Mouse (Mus musculus) forebrain, postnatal 0 days (tissue): ENCODE measurements around the gene Rftn1. TPM values are rescaled to one million over a fixed set of nuclear protein-coding genes. Genes with fewer than 3 reads are reported as not detected.

Source experiments
- ATAC-seq: fragments of 200-750 bp; cut with Nextera tagmentation; 2 replicates; pipeline ENCODE4 v1.8.0; 2017; ENCODE audit warnings: mild to moderate bottlenecking, moderate library complexity
- DNase-seq: peaks from one replicate; pipeline ENCODE4 v3.0.0-alpha.2; 2015
- H3K27ac ChIP-seq: fragments of 300-500 bp; sonication (generic); 2 replicates; pipeline ENCODE4 v1.5.1; 2014; ENCODE audit warnings: low read depth, mild to moderate bottlenecking, antibody characterized with exemption, low read length, moderate library complexity, mixed read lengths
- H3K27me3 ChIP-seq: fragments of 300-500 bp; sonication (generic); 2 replicates; pipeline ENCODE4 v1.6.1; 2014; ENCODE audit warnings: mild to moderate bottlenecking, low read length, mixed read lengths; ENCODE audit not compliant: insufficient read depth
- H3K36me3 ChIP-seq: fragments of 300-500 bp; sonication (generic); 2 replicates; pipeline ENCODE4 v1.6.1; 2014; ENCODE audit warnings: mild to moderate bottlenecking, moderate library complexity; ENCODE audit not compliant: insufficient read depth
- H3K4me1 ChIP-seq: fragments of 300-500 bp; sonication (generic); 2 replicates; pipeline ENCODE4 v1.6.1; 2014; ENCODE audit warnings: antibody characterized with exemption; ENCODE audit not compliant: insufficient read depth
- H3K4me2 ChIP-seq: fragments of 300-500 bp; sonication (generic); 2 replicates; pipeline ENCODE4 v1.6.1; 2014; ENCODE audit warnings: low read depth, mild to moderate bottlenecking, moderate library complexity
- H3K4me3 ChIP-seq: fragments of 300-500 bp; sonication (generic); 2 replicates; pipeline ENCODE4 v1.5.1; 2014; ENCODE audit warnings: low read depth, low read length, mixed read lengths
- H3K9ac ChIP-seq: fragments of 300-500 bp; sonication (generic); 2 replicates; pipeline ENCODE4 v1.6.1; 2014; ENCODE audit warnings: mild to moderate bottlenecking
- H3K9me3 ChIP-seq: fragments of 300-500 bp; sonication (generic); 2 replicates; pipeline ENCODE4 v1.6.1; 2016; ENCODE audit warnings: low read length
- CTCF ChIP-seq: sonication (generic); IDR thresholded peaks from 2 replicates; pipeline ENCODE4 v1.5.1; 2016; ENCODE audit warnings: antibody characterized with exemption, control low read depth, low read depth
- WGBS: fragments of 180-500 bp; shearing (Covaris S2); extraction: QIAGEN DNeasy Blood & Tissue Kit; methylation state at CpG from one replicate; pipeline ENCODE4 v1.1.7; 2014; 5-methylcytosine and 5-hydroxymethylcytosine counted together
- polyA plus RNA-seq: library from polyadenylated mRNA; unstranded; fragments of >200 nt; fragmentation: Nextera tagmentation; extraction: Ambion mirVana; gene quantifications from 2 replicates; pipeline ENCODE4 v1.2.1, GENCODE M21; 2015
- total RNA-seq: library from RNA; depleted of rRNA; stranded (reverse); fragments of >200 nt; gene quantifications from 2 replicates; pipeline ENCODE4 v1.2.3, GENCODE M21; 2014

The Rftn1 gene
- total and polyA plus RNA-seq, 2 experiments from 2014 or later: 27.4 to 58.3 TPM

- TF ChIP-seq CTCF: no peak
- Histone ChIP-seq H3K27me3 (no peaks in the 10 kb centered on the region), H3K4me1 (no peaks in the 10 kb centered on the region), H3K36me3 (no peaks in the 10 kb centered on the region), H3K4me2 (no peak overlapping the region), H3K9ac (no peak overlapping the region), H3K27ac (no peak overlapping the region), H3K9me3 (peaks cover 4% of the 10 kb centered on the region; the same call in 1 of the 2 replicates), H3K4me3 (no peak overlapping the region)
- 37% methylated on average over 4 of the region's 4 CpGs for WGBS
- DNase-seq: no peak
- no peak for ATAC-seq
Measured at GRCm38 (mm10) chr17:49976678-49977423, 213.6 kb downstream of the Rftn1 start.

GRCm38 (mm10) chr17:49975481-49975880 lies 215.0 kb downstream of the Rftn1 start:
- no peak for ATAC-seq
- WGBS: 72% methylated on average over 7 of the region's 7 CpGs
- Histone ChIP-seq H3K36me3 (no peaks in the 10 kb centered on the region), H3K9me3 (peaks cover 4% of the 10 kb centered on the region), H3K4me2 (no peak overlapping the region), H3K9ac (no peak overlapping the region), H3K4me3 (no peak overlapping the region), H3K27me3 (no peaks in the 10 kb centered on the region), H3K4me1 (no peaks in the 10 kb centered on the region), H3K27ac (no peak overlapping the region)
- DNase-seq: no peak
- TF ChIP-seq CTCF: no peak

DNA sequence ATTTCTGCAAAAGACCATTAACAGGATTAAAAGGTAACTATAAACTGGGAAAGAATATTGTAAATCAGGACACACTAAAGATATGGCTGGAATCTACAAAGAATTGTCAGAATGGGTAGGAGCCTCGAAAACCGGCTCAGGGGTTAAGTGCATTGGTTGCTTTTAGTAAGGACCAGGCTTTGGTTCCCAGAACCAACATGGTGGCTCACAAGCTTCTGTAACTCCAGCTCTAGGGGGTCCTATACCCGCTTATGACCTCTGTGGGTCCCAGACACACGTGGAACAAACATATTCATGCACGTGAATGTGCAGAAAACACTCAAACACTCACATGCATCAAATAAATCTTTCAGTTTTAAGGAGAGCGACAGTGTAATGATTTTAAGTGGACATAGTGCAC lies 215.5 kb downstream of the Rftn1 start:
- Histone ChIP-seq H3K4me3 (no peak overlapping the region), H3K27ac (no peak overlapping the region), H3K4me2 (no peak overlapping the region), H3K9me3 (no peaks in the 10 kb centered on the region; the same call in 1 of the 2 replicates), H3K4me1 (no peaks in the 10 kb centered on the region), H3K9ac (no peak overlapping the region), H3K27me3 (no peaks in the 10 kb centered on the region), H3K36me3 (no peaks in the 10 kb centered on the region)
- TF ChIP-seq CTCF: no peak
- 84% methylated on average over 6 of the region's 6 CpGs for WGBS
- DNase-seq: no peak
- ATAC-seq: no peak

DNA sequence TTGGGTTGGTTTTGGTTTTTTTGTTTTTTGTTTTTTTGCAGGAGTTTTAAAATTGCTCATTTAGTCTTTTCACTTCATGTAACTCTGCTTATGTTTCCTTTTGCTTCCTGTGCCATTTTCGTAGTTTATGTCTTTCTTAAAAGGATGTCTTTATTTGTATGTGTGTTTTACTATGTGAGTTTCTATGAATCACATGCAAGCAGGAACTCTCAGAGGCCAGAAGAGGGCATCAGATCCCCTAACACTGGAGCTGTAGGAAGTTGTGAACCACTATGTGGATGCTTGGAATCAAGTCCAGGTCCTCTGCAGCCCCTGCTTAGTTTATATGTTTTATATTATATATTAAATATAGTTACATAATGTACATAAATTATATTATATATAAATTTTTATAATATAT lies 218.3 kb downstream of the Rftn1 start:
- 90% methylated on average over 1 of the region's 1 CpGs for WGBS

DNA sequence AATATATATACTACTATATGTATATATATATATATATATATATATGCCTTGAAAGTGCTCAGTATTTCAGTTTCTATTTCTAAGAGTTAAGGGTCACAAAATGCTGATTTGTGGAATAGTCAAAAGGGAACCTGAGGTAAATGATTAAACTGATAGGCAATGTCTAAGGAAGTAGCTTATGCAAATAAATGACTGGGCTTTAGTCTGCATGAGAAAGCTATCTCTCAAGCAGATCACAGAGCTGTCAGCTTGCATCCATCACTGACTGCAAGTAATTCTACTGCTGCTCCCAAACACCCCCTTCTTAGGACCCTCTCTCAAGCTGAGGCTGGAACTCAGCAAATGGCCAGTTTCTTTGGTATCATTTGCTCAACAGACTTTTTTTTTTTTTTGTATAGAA lies 219.4 kb downstream of the Rftn1 start:
- no peak overlapping the region for H3K4me2 ChIP-seq
- H3K9me3 ChIP-seq: no peaks in the 10 kb centered on the region; the same call in 1 of the 2 replicates
- no peak overlapping the region for H3K9ac ChIP-seq
- peaks cover under 1% of the 10 kb centered on the region; the same call in 1 of the 2 replicates for H3K4me1 ChIP-seq
- H3K27ac ChIP-seq: no peak overlapping the region
- ATAC-seq: no peak
- TF ChIP-seq CTCF: no peak
- DNase-seq: no peak
- no peak overlapping the region for H3K4me3 ChIP-seq
- no peaks in the 10 kb centered on the region for H3K36me3 ChIP-seq
- H3K27me3 ChIP-seq: no peaks in the 10 kb centered on the region

More for the DNA sequence above, 218.3 kb downstream of the Rftn1 start:
- Histone ChIP-seq H3K9ac (no peak overlapping the region), H3K9me3 (no peaks in the 10 kb centered on the region; the same call in 1 of the 2 replicates), H3K4me1 (no peaks in the 10 kb centered on the region), H3K4me3 (no peak overlapping the region), H3K27ac (no peak overlapping the region), H3K27me3 (no peaks in the 10 kb centered on the region), H3K36me3 (no peaks in the 10 kb centered on the region), H3K4me2 (no peak overlapping the region)
- ATAC-seq (no peak), DNase-seq (no peak)
- no peak for TF ChIP-seq CTCF

GRCm38 (mm10) chr17:49968467-49969207 lies 221.8 kb downstream of the Rftn1 start:
- peaks cover 5% of the 10 kb centered on the region; the same call in 1 of the 2 replicates for H3K4me1 ChIP-seq
- no peaks in the 10 kb centered on the region for H3K27me3 ChIP-seq
- peak; percentile 82 for TF ChIP-seq CTCF
- H3K4me2 ChIP-seq: no peak overlapping the region
- ATAC-seq: peak; percentile 70
- 67% methylated on average over 9 of the region's 9 CpGs for WGBS
- H3K4me3 ChIP-seq: no peak overlapping the region
- H3K36me3 ChIP-seq: no peaks in the 10 kb centered on the region
- H3K27ac ChIP-seq: no peak overlapping the region
- no peak overlapping the region for H3K9ac ChIP-seq
- peak; percentile 85 for DNase-seq
- no peaks in the 10 kb centered on the region; the same call in 1 of the 2 replicates for H3K9me3 ChIP-seq
